Mouse (Mus musculus): ENCODE results near the gene Tex19.1.

DNA sequence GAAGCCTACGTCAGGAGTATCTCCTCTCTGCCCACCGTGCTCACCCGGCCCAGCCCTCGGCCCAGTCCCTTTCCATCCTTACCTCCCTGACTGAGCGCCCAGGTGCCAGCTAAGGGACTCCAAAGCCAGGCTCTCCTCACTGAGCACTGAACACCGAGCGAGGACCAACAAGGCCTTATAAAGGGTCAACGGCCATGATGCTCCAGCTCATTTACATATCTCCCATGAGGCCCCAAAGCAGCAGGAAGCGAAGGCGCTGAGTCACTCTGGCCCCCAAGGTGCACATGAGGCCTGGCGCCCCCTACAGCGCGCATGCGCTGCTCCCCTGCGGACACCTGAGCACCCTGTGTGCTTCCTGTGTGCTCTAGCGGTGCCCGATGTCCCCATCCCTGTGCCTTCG lies 27.8 kb upstream of the Tex19.1 start:
- TF ChIP-seq GATA1 (IDR thresholded peaks at IDR 0.05; ENCODE audit: borderline replicate concordance, low read length) (no peak), FLI1 (IDR thresholded peaks at IDR 0.05; ENCODE audit: low read length) (no peak)

All from megakaryocyte, embryonic 14.5 days (primary cell).